Mouse (Mus musculus) megakaryocyte, embryonic 14.5 days (primary cell): ENCODE results near the gene Stx8.

ENCODE experiments used
- FLI1 ChIP-seq: IDR thresholded peaks from 2 replicates; pipeline ENCODE4 v1.6.1; 2012; ENCODE audit warnings: low read length, inconsistent platforms, mixed read lengths
- GATA1 ChIP-seq: IDR thresholded peaks from 3 replicates; pipeline ENCODE4 v1.6.1; 2012; ENCODE audit warnings: mixed read lengths, low read length, inconsistent platforms, borderline replicate concordance

GRCm38 (mm10) chr11:68035303-68035891 lies 69.4 kb downstream of the Stx8 start:
- no peak for TF ChIP-seq FLI1
- TF ChIP-seq GATA1 = no peak
